Mouse (Mus musculus): Measurements from ENCODE around the gene AU040320. TPM values are rescaled to one million over a fixed set of nuclear protein-coding genes. Genes with fewer than 3 reads are reported as not detected.

The AU040320 gene
- polyA plus RNA-seq, 1 experiment: 20.2 TPM

- no peak overlapping the region for H3K4me3 ChIP-seq (ENCODE audit: insufficient read depth, poor library complexity, severe bottlenecking)
- TF ChIP-seq MYOD1 (IDR thresholded peaks at IDR 0.05; ENCODE audit: control insufficient read depth, insufficient read length, low read depth): no peak
- TF ChIP-seq FOSL1 (IDR thresholded peaks at IDR 0.05; ENCODE audit: insufficient read depth, low read length, poor library complexity, severe bottlenecking): no peak
- TF ChIP-seq CTCF (IDR thresholded peaks at IDR 0.05; ENCODE audit: control insufficient read depth, insufficient read depth, insufficient read length): no peak
- no peaks in the 10 kb centered on the region for H3K27me3 ChIP-seq (ENCODE audit: control insufficient read depth, insufficient read depth, insufficient read length)
- H3K36me3 ChIP-seq (ENCODE audit: control insufficient read depth, insufficient read depth): peaks cover 14% of the 10 kb centered on the region
- no peaks in the 10 kb centered on the region for H3K79me3 ChIP-seq (ENCODE audit: low read depth)
- H3K79me2 ChIP-seq (ENCODE audit: control insufficient read depth, insufficient read depth): no peaks in the 10 kb centered on the region
- H3ac ChIP-seq (ENCODE audit: control insufficient read depth, insufficient read length, low read depth): no peak overlapping the region
These were observed 99.6 kb downstream of the AU040320 start for GRCm38 (mm10) chr4:126852971-126853370.

GRCm38 (mm10) chr4:126860268-126860986, 107.1 kb downstream of the AU040320 start:
- Histone ChIP-seq H3K79me3 (ENCODE audit: low read depth) (no peaks in the 10 kb centered on the region), H3K36me3 (ENCODE audit: control insufficient read depth, insufficient read depth) (peaks cover 15% of the 10 kb centered on the region), H3K79me2 (ENCODE audit: control insufficient read depth, insufficient read depth) (no peaks in the 10 kb centered on the region), H3ac (ENCODE audit: control insufficient read depth, insufficient read length, low read depth) (no peak overlapping the region), H3K27me3 (ENCODE audit: control insufficient read depth, insufficient read depth, insufficient read length) (no peaks in the 10 kb centered on the region), H3K4me3 (ENCODE audit: insufficient read depth, poor library complexity, severe bottlenecking) (no peak overlapping the region)
- TF ChIP-seq USF1 (IDR thresholded peaks at IDR 0.05; ENCODE audit: low read depth) (no peak), CTCF (IDR thresholded peaks at IDR 0.05; ENCODE audit: control insufficient read depth, insufficient read depth, insufficient read length) (no peak), CEBPB (IDR thresholded peaks at IDR 0.05; ENCODE audit: low read depth) (no peak), FOSL1 (IDR thresholded peaks at IDR 0.05; ENCODE audit: insufficient read depth, low read length, poor library complexity, severe bottlenecking) (no peak), MAX (IDR thresholded peaks at IDR 0.05) (no peak), MYOD1 (IDR thresholded peaks at IDR 0.05; ENCODE audit: control insufficient read depth, insufficient read length, low read depth) (no peak), MYOG (IDR thresholded peaks at IDR 0.05; ENCODE audit: control insufficient read depth, extremely low read depth, insufficient read length) (no peak)

GRCm38 (mm10) chr4:126861514-126862266, 108.3 kb downstream of the AU040320 start:
- H3K36me3 ChIP-seq (ENCODE audit: control insufficient read depth, insufficient read depth): peaks cover 16% of the 10 kb centered on the region
- H3K79me3 ChIP-seq (ENCODE audit: low read depth): no peaks in the 10 kb centered on the region
- TF ChIP-seq CTCF (IDR thresholded peaks at IDR 0.05; ENCODE audit: control insufficient read depth, insufficient read depth, insufficient read length) (no peak), MYOG (IDR thresholded peaks at IDR 0.05; ENCODE audit: control insufficient read depth, extremely low read depth, insufficient read length) (no peak), CEBPB (IDR thresholded peaks at IDR 0.05; ENCODE audit: low read depth) (no peak), MYOD1 (IDR thresholded peaks at IDR 0.05; ENCODE audit: control insufficient read depth, insufficient read length, low read depth) (no peak), FOSL1 (IDR thresholded peaks at IDR 0.05; ENCODE audit: insufficient read depth, low read length, poor library complexity, severe bottlenecking) (no peak), USF1 (IDR thresholded peaks at IDR 0.05; ENCODE audit: low read depth) (no peak), MAX (IDR thresholded peaks at IDR 0.05) (no peak)
- H3K79me2 ChIP-seq (ENCODE audit: control insufficient read depth, insufficient read depth): no peaks in the 10 kb centered on the region
- no peaks in the 10 kb centered on the region for H3K27me3 ChIP-seq (ENCODE audit: control insufficient read depth, insufficient read depth, insufficient read length)
- H3ac ChIP-seq (ENCODE audit: control insufficient read depth, insufficient read length, low read depth): no peak overlapping the region
- no peak overlapping the region for H3K4me3 ChIP-seq (ENCODE audit: insufficient read depth, poor library complexity, severe bottlenecking)

DNA sequence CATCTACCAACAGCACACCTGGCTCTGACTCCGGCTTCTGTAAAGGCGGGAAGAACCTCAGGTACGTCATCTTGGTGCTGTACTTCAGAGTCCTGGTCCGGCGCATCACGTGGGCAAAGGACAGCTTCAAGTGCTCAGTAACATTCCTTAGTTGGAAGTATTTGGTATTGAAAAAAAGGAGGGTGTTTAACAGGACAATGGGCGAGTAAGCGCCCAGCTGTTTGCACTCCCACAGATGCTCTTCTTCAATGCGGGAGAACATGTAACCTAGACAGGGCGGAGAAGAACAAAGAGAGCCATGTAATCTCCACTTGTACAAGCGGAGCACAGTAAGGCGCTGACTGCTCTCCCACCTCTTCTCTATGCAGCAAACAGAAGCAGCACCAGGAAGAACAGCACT, 115.4 kb downstream of the AU040320 start:
- no peak overlapping the region for H3ac ChIP-seq (ENCODE audit: control insufficient read depth, insufficient read length, low read depth)
- no peaks in the 10 kb centered on the region for H3K79me3 ChIP-seq (ENCODE audit: low read depth)
- no peaks in the 10 kb centered on the region for H3K27me3 ChIP-seq (ENCODE audit: control insufficient read depth, insufficient read depth, insufficient read length)
- TF ChIP-seq MAX (IDR thresholded peaks at IDR 0.05): no peak
- no peak for TF ChIP-seq CTCF (IDR thresholded peaks at IDR 0.05; ENCODE audit: control insufficient read depth, insufficient read depth, insufficient read length)
- no peak for TF ChIP-seq FOSL1 (IDR thresholded peaks at IDR 0.05; ENCODE audit: insufficient read depth, low read length, poor library complexity, severe bottlenecking)
- no peak for TF ChIP-seq MYOG (IDR thresholded peaks at IDR 0.05; ENCODE audit: control insufficient read depth, extremely low read depth, insufficient read length)
- no peak for TF ChIP-seq CEBPB (IDR thresholded peaks at IDR 0.05; ENCODE audit: low read depth)
- no peak for TF ChIP-seq MYOD1 (IDR thresholded peaks at IDR 0.05; ENCODE audit: control insufficient read depth, insufficient read length, low read depth)
- TF ChIP-seq USF1 (IDR thresholded peaks at IDR 0.05; ENCODE audit: low read depth): no peak
- H3K79me2 ChIP-seq (ENCODE audit: control insufficient read depth, insufficient read depth): no peaks in the 10 kb centered on the region
- H3K36me3 ChIP-seq (ENCODE audit: control insufficient read depth, insufficient read depth): peaks cover 24% of the 10 kb centered on the region
- H3K4me3 ChIP-seq (ENCODE audit: insufficient read depth, poor library complexity, severe bottlenecking): no peak overlapping the region

DNA sequence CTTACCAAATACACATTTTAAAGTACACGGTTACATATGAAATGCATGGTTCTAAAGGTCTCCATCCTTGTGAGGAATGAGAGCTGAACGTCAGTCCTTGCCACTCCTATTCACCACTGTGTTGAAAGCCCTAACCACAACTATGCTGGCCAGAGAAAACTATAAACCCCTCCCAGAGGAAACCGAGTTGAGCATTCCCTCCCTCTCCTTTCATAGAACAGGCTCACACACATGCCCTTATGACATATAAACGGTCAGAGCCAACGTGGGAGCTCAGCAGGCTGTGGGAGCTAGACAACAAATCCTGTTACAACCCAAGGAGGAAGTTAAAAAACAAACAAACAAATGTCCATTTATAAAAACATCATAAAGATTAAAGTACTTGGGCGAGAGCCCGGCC, 119.4 kb downstream of the AU040320 start:
- Histone ChIP-seq H3K4me3 (ENCODE audit: insufficient read depth, poor library complexity, severe bottlenecking) (no peak overlapping the region), H3ac (ENCODE audit: control insufficient read depth, insufficient read length, low read depth) (no peak overlapping the region), H3K27me3 (ENCODE audit: control insufficient read depth, insufficient read depth, insufficient read length) (no peaks in the 10 kb centered on the region), H3K36me3 (ENCODE audit: control insufficient read depth, insufficient read depth) (peaks cover 25% of the 10 kb centered on the region), H3K79me3 (ENCODE audit: low read depth) (no peaks in the 10 kb centered on the region), H3K79me2 (ENCODE audit: control insufficient read depth, insufficient read depth) (no peaks in the 10 kb centered on the region)
- no peak for TF ChIP-seq MYOD1 (IDR thresholded peaks at IDR 0.05; ENCODE audit: control insufficient read depth, insufficient read length, low read depth)
- no peak for TF ChIP-seq MYOG (IDR thresholded peaks at IDR 0.05; ENCODE audit: control insufficient read depth, extremely low read depth, insufficient read length)
- no peak for TF ChIP-seq USF1 (IDR thresholded peaks at IDR 0.05; ENCODE audit: low read depth)
- no peak for TF ChIP-seq FOSL1 (IDR thresholded peaks at IDR 0.05; ENCODE audit: insufficient read depth, low read length, poor library complexity, severe bottlenecking)
- no peak for TF ChIP-seq MAX (IDR thresholded peaks at IDR 0.05)
- TF ChIP-seq CEBPB (IDR thresholded peaks at IDR 0.05; ENCODE audit: low read depth): no peak
- no peak for TF ChIP-seq CTCF (IDR thresholded peaks at IDR 0.05; ENCODE audit: control insufficient read depth, insufficient read depth, insufficient read length)

Measured in C2C12 (cell line).